Mouse (Mus musculus) lung, adult 18-20 months (tissue): ENCODE measurements at regions not wholly inside any gene's neighbourhood (a gene's known extent, or its start where the extent isn't known, plus 50 kb on each side); places are given as distances from the start of the nearest gene placed in this dataset.
"Not testable (repeated sequence)": the region's sequence is repeated elsewhere in the genome, so short reads cannot be mapped to it uniquely, and the experiment has no call there.

Source experiments
- DNase-seq, 2 experiments: peaks; one replicate each; pipeline ENCODE4 v3.0.0; 2022; ENCODE audit warnings: mixed read lengths in 2 of 2

DNA sequence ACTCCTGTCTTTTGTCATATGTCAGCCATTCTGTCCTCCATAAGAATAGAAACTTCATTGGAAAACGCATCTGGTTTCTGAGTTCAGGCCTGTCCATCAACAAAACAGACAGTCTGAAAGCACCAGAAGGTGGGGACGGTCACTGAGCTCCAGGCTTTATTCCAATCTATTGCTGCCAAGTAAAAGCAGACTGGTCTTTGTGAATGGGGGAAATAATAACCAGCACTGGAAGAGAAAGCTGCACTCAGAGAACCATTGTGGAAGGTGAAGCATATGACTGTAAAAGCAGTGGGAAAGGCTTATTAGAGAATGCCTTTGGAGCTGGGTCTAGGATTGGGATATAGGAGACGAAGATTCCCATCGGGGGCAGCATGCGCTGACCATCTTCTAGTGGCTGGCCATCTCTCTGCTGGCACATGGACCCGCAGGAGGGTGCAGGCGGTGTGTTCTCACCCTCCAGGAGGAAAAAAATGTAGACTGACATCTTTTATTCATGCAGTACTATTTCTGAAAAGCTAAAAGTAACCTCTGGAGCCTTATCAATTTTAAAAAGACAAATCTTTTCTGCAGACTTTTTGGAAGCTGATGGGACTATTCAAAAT is 1638.0 kb downstream of the Car8 start:
- no peak for DNase-seq

DNA sequence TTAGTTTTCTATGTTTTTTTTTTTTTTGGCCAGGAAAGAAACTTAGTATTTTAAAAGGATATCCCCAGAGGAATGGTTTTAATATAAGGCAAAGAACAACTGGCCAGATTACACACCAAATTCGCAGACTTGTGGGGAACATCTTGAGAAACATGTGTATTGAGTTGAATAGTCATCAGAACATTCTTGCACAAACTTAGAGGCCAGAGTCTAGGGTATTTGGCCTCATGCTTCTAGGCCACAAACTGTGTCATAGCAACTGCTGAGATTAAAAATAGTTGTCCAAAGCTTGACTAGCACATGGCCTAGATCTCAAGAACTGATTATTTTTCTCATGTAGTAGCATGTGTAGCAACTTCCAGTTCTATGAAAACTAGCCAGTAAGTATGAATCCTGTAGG is 1642.5 kb downstream of the Car8 start:
- no peak for DNase-seq

DNA sequence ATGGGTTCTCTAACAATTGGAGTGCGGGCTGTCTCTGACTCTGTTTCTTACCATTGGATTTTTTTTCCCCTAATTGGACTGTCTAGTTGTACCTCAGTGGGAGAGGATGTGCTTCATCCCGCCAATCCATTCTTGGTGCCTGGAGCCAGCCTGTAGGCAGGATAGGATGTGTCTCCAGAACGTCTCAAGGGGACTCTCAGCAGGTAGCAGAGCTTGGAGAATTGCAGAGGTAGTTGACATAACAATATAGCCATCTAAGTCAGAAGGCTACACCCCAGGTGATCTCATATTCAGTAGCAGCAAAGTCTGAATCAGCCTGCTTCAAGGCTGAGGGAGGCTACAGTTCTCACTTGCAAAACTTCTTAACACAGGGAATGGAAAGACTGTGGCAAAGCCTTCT is 1646.0 kb downstream of the Car8 start:
- DNase-seq = not testable (repeated sequence)

DNA sequence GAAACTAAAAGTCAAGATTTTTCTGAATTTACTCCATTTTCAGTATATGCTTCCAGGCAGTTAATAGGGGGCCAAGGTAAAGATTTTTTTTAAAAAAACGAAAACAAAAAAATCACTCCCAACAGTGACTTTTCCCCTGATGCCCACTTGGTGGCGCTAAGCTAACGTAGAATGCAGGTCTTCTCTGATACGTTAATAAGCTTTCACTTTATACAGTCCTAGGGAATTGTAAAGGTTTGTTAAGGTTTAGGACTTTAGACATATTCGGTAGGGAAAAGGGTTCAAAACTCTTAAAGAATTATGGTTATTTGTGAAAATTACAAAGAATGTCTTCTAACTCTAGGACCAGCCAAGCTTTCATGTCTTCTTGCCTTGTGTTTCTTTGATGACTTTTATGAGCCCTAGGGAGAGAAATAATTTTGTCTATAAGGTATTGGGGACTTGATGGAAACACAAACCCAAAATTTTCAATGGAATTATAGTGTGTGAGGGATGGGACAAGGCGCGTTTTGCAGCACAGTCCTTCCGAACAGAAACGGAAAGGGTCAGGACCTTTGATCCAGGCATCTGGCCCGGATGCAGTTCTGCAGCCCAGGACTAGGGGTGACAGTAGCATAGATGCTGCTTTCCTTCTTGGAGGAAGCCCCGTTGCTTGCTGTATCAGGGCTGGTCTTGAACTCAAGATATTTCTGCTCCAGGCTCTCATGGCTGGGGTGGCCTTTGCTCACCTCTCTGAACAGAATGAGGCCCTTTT is 1677.1 kb downstream of the Car8 start:
- DNase-seq = peak in 1 of 2 experiments; percentile 5

DNA sequence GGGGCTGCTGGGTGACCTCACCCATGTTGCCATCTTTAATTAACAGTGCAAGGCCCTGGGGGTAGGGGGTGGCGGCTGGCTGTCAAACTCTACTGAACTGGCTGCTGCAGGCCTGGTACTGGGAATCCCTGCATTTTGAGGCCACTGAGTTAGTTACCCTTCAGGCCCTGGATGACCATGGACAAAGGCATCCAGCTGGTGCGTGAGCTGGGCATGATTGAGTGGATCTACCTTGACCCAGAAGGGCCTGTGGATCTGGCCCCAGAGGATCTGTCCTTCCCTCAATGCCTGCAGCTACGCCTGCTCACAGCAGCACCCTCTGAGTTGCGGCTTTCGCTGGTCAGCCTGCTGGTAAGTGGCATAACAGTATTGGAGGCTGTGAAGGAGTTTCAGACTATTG is 1699.2 kb downstream of the Car8 start:
- DNase-seq = no peak

DNA sequence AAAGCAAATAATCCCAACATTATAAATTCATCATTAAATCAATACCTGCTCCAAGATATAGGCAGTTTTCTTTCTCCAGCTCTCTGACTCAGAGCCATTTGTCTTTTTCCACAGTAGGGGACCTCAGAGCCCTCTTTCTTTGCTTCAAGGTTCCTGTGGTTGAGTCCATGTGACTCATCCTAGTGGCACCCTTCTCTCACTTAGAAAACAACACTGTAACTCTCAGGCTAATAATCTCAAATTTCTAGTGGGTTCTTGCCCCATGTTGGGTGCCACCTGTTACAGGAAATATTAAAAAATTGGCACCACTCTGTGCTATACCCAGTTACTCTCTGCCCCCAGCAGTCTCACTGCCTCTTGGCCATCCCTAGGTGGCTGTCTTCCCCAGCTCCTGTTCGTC is 1706.4 kb downstream of the Car8 start:
- DNase-seq = no peak

DNA sequence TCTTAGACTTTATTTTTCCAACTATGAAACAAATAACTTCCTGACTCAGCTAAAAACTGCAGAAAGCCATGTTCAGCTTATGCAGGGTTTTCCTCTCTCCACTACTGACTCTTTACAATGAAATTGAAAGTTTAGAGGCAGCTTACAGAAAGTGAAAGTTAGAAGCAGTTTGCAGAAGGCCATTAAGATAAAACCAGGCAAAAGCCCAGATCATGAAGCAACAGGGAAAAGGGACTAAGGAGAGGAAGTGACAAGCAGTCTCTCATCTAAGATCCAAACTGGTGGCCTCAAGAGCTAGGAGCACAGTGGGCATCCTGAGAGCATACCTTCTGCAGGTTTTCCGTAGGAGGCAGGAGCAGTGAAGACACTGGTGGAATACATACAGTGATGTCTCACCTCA is 1721.2 kb downstream of the Car8 start:
- DNase-seq = no peak

DNA sequence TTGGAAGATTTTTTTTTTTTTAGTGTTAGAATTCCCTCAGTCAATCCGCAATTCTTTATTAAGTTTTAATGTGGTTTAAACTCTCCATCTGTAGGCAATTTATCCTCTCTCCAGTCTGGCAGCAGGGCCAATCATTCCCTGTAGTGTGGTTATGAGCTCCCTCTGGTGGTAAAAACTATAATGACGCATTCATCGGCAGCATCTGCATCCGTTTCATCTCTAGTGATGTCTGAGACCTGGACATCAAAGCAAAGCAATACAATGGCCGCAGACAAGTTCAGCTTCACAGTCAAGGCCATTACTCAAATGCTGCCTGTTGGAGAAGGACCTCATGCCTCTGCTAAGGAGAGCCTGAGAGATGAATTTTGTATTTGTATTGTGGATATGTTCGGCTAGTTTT is 1721.7 kb upstream of the Impad1 start:
- DNase-seq = peak; percentile 41 to 64

DNA sequence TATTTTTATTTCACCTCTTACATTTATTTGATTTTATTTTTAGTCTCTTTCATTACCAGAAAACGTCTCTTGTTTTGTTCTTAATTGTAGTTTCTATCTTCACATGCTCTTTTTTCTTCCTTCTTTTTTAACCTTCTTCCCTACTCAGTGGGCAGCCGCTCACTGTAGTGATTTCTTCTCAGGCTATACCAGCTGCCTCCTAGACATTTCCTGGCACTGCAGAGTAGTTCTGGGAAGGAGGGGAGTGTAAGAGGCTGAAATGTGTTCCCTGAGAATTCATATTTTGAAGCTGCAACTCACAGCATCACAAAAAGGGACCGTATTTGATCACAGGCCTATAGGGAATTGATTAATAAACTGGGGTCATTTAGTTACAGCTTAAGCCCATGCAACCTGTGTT is 1720.5 kb upstream of the Impad1 start:
- DNase-seq = no peak

DNA sequence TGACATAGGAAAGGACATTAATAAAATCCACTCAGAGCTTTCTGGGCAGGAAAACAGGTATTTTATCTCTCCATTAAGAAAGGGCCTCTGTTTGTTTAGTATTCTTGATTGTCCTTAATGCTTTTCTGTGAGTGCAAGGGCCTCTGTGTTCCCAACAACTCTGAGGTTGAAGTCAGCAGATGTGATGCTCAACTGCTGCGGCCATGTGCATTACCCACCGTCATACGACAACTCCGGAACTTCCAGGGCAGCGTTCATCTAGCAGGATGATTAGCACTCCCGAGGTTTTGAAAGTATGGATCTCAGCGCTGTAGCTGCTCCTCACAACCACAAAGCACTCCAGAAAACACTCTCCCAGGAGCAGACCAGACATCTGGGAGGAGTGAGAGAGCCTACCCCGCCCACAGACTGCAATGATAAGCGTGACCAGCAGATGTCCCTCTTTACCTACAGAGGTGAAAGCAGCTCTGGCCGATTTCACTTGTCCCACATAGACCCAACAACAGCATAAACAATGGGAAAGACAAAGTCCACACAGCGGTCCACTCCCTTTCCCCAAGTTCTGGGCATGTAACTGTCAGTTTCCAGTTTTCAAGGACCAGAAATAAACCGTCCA is 1719.7 kb upstream of the Impad1 start:
- DNase-seq = peak; percentile 80

DNA sequence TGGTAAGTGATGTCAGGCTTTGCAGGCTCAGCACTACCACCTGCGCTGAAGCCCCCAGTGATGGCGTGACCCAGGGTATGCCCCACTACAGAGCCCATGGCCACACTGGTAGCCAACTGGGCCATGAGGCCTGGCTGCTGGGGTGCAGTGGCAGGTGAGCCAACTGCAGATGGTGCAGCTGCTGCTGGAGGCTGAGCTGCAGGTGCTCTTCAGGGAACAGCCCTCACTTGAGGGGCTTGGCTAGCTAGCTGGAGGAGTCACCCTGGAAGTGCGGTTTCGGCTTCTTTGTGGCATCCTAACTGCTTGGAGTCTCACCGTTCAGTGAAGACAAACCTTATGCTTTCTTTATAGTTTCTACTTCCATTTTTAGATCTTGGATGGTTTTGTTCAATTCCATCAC is 1714.9 kb upstream of the Impad1 start:
- no peak for DNase-seq
